In the genomic region with DNA sequence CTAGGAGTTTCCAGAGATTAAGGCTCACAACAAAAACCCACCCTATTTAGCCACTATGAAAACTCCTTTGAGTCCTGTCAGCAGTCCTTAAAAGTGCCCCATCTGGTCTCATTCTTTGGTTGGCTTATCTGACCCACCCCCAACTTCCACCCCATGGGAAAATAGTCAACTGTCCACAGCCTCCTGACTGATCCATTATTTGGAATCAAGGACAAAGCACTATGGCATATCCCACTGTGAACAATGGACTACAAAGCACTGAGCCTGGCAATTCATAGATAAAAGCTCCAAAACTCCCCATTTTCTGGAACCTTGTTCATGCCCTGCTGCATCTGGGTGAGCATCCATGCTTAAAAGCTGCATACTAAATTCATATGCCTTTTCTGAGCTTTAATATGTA, we compare ENCODE assay signal across 19 mouse cellular contexts. TPM values are rescaled to one million over a fixed set of nuclear protein-coding genes. Genes with fewer than 3 reads are reported as not detected.
DNase-seq lines count a peak whose midpoint lies in the region; ATAC-seq lines count a peak whose summit lies in the region.
"Had no signal": no experiment of that assay in that cellular context is flagged by ENCODE, and none has a peak within 500 bp of the region (broad histone marks: within the 10 kb centered on the region; RNA-seq: fewer than 3 reads in every experiment).

No protein-coding gene starts in this region.

- peaks cover 15% of the 10 kb centered on the region for H3K9me3 ChIP-seq in forebrain, embryonic 12.5 days
- no peaks in the 10 kb centered on the region for H3K9me3 ChIP-seq in hindbrain, embryonic 14.5 days (ENCODE audit: control insufficient read depth, low read length)
- 0 out of 2 replicates have a peak, but pooled peaks cover 2% of the 10 kb centered on the region for H3K9me3 ChIP-seq in midbrain, embryonic 15.5 days
- H3K9me3 ChIP-seq: G1E had no signal

- peak overlapping the region; percentile 83 for H3K27ac ChIP-seq in forebrain, embryonic 12.5 days
- peak overlapping the region; percentile 72 for H3K27ac ChIP-seq in hindbrain, embryonic 14.5 days
- peak overlapping the region; percentile 46; the same call in 1 of the 2 replicates for H3K27ac ChIP-seq in midbrain, embryonic 15.5 days

- ATAC-seq in forebrain, embryonic 12.5 days (ENCODE audit: low FRiP score) = peak; percentile 55
- ATAC-seq in hindbrain, embryonic 14.5 days (ENCODE audit: low FRiP score) = no peak
- ATAC-seq in midbrain, embryonic 15.5 days (replicated peaks) = no peak
- ATAC-seq: intestine, postnatal 0 days had no signal

- H3K9ac ChIP-seq in forebrain, embryonic 12.5 days = 0 out of 2 replicates have a peak overlapping the region, but pooled peaks have one; percentile 25
- H3K9ac ChIP-seq in hindbrain, embryonic 14.5 days = 0 out of 2 replicates have a peak overlapping the region, but pooled peaks have one; percentile 28
- H3K9ac ChIP-seq in midbrain, embryonic 15.5 days = no peak overlapping the region

- peak overlapping the region; percentile 18 for H3K4me3 ChIP-seq in forebrain, embryonic 12.5 days (replicated peaks)
- peak overlapping the region; percentile 2; the same call in 1 of the 2 replicates for H3K4me3 ChIP-seq in hindbrain, embryonic 14.5 days (replicated peaks; ENCODE audit: low read length)
- H3K4me3 ChIP-seq in midbrain, embryonic 15.5 days = no peak overlapping the region
- H3K4me3 ChIP-seq: myocyte had no signal

- H3K27me3 ChIP-seq in forebrain, embryonic 12.5 days = no peaks in the 10 kb centered on the region
- H3K27me3 ChIP-seq in hindbrain, embryonic 14.5 days (ENCODE audit: control insufficient read depth, insufficient read depth, low read length) = no peaks in the 10 kb centered on the region
- no peaks in the 10 kb centered on the region for H3K27me3 ChIP-seq in midbrain, embryonic 15.5 days (replicated peaks)

- H3K4me1 ChIP-seq in forebrain, embryonic 12.5 days = 0 out of 2 replicates have a peak, but pooled peaks cover 7% of the 10 kb centered on the region
- H3K4me1 ChIP-seq in hindbrain, embryonic 14.5 days (replicated peaks; ENCODE audit: control insufficient read depth, insufficient read depth, low read length) = 0 out of 2 replicates have a peak, but pooled peaks cover 6% of the 10 kb centered on the region
- H3K4me1 ChIP-seq in midbrain, embryonic 15.5 days = peaks cover 9% of the 10 kb centered on the region

- peak; percentile 58 for DNase-seq in embryo, embryonic 11 days
- DNase-seq in hindbrain, embryonic 14.5 days (ENCODE audit: low spot score) = no peak
- DNase-seq in frontal cortex, postnatal 10 days (ENCODE audit: low spot score in 2 of 2) = no peak
- DNase-seq in lung, postnatal 25 days (ENCODE audit: low spot score) = no peak
- DNase-seq in thymus, postnatal 4 days = no peak
- DNase-seq: adrenal gland, adult 2 months; cerebellum, adult 9-10 months; gastrocnemius, postnatal 25 days; heart, postnatal 36 days; kidney, postnatal 25 days; liver; lung, adult 2 months; right cerebral cortex, postnatal 4 days had no signal

- no peaks in the 10 kb centered on the region for H3K36me3 ChIP-seq in forebrain, embryonic 12.5 days (replicated peaks)
- no peaks in the 10 kb centered on the region for H3K36me3 ChIP-seq in hindbrain, embryonic 14.5 days (replicated peaks; ENCODE audit: control insufficient read depth, insufficient read depth)
- no peaks in the 10 kb centered on the region for H3K36me3 ChIP-seq in midbrain, embryonic 15.5 days (replicated peaks)

- peak overlapping the region; percentile 36 for H3K4me2 ChIP-seq in forebrain, embryonic 12.5 days
- peak overlapping the region; percentile 37 for H3K4me2 ChIP-seq in hindbrain, embryonic 14.5 days (replicated peaks)
- H3K4me2 ChIP-seq in midbrain, embryonic 15.5 days = peak overlapping the region; percentile 21
- H3K4me2 ChIP-seq: heart, embryonic 11.5 days had no signal

RNA-seq across cellular contexts. Expression of a gene that starts 3.8 kb away (rescaled TPM):
- 25.1 and 25.5 TPM in 2 replicates for polyA plus RNA-seq in forebrain, embryonic 12.5 days (2016; fragmentation: Nextera tagmentation; extraction: Ambion mirVana)
- 20.4 and 22.2 TPM in 2 replicates for polyA plus RNA-seq in hindbrain, embryonic 14.5 days (2014; fragmentation: Nextera tagmentation; extraction: Ambion mirVana)
- 24.6 and 24.8 TPM in 2 replicates for polyA plus RNA-seq in midbrain, embryonic 15.5 days (2015; fragmentation: Nextera tagmentation; extraction: Ambion mirVana)

RNA-seq across cellular contexts. Expression of a gene that starts 39.4 kb away (rescaled TPM):
- 22.3 and 30.3 TPM in 2 replicates for polyA plus RNA-seq in forebrain, embryonic 12.5 days (2016; fragmentation: Nextera tagmentation; extraction: Ambion mirVana)
- 17.2 and 17.6 TPM in 2 replicates for polyA plus RNA-seq in hindbrain, embryonic 14.5 days (2014; fragmentation: Nextera tagmentation; extraction: Ambion mirVana)
- 21.6 and 24.9 TPM in 2 replicates for polyA plus RNA-seq in midbrain, embryonic 15.5 days (2015; fragmentation: Nextera tagmentation; extraction: Ambion mirVana)
- polyA plus RNA-seq: G1E; lung, adult 2 months; myocyte had no signal

RNA-seq across cellular contexts. Expression of a gene that starts 48.1 kb away (rescaled TPM):
- polyA plus RNA-seq in forebrain, embryonic 12.5 days (2016; fragmentation: Nextera tagmentation; extraction: Ambion mirVana) = 82.2 and 91.4 TPM in 2 replicates
- polyA plus RNA-seq in hindbrain, embryonic 14.5 days (2014; fragmentation: Nextera tagmentation; extraction: Ambion mirVana) = 9.4 and 10.0 TPM in 2 replicates
- polyA plus RNA-seq in midbrain, embryonic 15.5 days (2015; fragmentation: Nextera tagmentation; extraction: Ambion mirVana) = 9.8 and 11.5 TPM in 2 replicates
- polyA plus RNA-seq: G1E had no signal
